Mouse (Mus musculus) spleen, postnatal 4 days (tissue): Measurements from ENCODE around the gene Gm28230.
A peak's percentile ranks its signal among the peaks of the same experiment; 100 is the strongest.

Experiments
- DNase-seq, 2 experiments: peaks; one replicate each; pipeline ENCODE4 v3.0.0; 2022; ENCODE audit warnings: low spot score in 2 of 2

Gene Gm28230

DNA sequence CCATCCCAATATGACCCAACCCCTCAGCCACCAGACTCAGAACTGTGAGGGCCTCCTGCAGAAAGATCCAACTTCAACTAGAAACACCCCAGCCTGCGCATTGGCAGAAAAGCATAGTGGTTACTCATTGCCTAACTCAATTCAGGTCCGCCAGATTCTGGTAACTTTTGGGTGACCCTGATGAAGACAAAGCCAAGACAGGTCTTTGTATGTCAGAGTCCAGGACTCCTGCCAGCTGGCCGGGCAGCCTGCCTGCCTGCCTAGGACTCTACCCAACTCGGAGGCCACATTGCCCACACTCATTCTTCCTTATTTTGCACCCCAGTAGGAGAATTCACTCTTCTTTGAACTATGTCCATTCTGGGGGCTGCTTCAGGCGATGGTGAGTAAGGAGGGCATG, at the start of gene Gm28230:
Gm28230 (plus strand) TSS at position 178 of the 400 bp plus-strand sequence.
- DNase-seq: no peak

GRCm38 (mm10) chr2:74677106-74677505, 49.4 kb upstream of the Gm28230 start:
- no peak for DNase-seq

DNA sequence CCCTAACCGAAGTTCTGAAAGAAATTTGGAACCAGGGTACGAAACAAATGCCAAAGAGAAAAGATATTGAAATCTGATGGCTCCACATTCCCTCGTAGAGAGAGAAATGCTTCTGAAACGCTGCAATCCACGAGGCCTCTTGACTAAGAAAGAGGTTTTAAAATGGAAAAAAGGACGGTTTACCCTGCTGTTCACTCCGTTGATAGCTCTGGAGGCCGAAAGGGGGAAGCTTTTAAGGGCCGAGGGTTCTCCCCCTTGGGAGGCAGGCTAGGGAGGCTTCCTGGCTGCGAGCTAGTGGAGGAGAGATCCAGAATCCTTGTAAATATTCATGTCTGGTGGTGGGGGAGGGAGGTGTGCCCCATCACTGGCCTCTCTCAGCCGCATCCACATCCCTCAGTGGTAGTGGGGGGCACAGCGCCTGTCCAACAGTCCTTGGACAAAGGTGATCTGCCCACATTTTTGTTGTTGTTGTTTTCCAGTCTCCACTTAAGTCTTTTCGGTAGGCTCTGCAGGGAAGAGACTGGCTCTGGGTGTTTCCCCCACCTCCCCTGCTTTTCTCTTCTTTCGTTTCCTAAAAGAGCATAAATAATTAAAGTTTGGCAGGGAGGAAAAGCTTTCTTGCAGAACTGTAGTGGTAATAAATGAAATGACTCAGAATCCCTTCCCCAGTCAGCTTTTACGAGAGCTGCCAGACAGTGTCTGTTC, 47.5 kb upstream of the Gm28230 start, which contains the start of gene Hoxd11:
Hoxd11 (plus strand) TSS at position 667 of the 705 bp plus-strand sequence.
- DNase-seq: peak in 1 of 2 experiments; percentile 56

DNA sequence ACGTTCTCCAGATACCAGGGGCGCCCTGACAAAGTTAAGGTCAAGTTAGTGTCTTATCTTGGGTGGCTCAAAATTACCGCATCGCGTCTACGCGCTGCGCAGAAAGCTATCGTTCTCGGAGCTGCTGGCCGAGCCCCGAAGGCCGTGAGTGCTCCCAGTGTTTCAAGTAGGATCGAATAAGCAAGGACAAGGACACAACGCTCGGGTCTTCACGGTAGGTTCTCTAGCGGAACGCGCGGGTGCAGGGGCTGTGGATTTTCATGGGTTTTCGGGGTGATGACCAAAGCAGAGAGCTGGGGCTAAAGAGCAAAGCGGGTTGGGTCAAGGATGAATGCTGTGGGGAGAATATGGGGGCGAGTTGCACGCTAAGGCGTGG, 46.9 kb upstream of the Gm28230 start:
- peak in 1 of 2 experiments; percentile 51 for DNase-seq

DNA sequence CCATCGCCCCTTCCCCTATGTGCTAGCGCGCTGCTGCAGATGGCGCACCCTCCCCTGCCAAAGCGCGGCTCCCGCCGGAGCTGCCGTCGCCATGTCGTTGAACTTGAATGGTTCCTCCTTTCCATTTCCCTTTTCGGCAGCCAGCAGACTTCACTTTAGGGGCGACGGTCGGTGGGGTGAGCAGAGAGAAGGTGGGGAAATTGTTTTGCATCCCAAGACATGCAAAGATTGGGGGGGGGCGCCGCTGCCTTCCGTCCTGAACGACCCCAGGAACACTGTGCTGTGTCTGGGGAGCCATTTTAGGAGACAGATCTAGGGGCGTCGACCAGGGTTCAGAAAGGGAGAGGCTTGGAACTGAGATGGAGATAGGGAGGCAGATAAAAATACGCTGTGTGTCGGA, 46.5 kb upstream of the Gm28230 start:
- peak in 1 of 2 experiments; percentile 58 for DNase-seq

DNA sequence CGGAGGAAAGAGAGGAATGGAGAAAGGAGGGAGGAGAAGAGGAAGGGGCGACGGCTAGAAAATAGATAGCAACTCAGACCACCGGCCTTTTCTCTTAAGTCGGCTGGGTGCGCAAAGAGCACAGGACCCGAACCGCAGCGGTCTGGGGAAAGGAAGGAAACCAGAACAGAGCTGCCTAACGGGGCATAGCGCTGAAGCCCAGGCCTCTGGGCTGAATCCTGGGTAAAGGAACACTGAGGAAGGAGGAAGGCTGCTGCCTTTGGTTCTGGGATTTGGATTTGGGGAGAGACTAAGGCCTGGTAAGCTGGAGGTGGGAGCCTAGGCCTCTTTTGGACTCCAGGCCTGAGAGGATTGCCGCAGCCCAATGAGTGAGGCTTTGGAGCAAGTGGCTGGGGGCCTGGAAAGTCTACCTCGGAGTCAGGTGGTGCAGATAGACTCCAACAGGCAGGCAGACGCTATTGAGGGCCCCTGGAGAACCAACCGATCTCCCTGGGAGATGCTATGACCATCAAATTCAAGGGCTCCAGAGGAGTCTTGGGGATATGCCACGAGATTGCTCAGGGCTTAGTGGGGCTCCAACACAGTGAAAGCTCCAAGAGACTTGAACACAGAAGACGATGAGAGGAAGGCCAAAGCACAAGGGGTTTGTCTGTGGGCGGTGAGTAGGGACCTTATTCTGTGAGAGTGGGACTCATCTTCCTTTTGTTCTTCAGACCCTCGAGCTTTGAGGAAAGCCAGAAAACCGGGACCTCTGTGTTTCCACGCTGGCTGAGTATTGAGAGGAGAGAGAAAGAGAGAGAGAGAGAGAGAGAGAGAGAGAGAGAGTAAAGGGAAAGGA, 45.7 kb upstream of the Gm28230 start:
- peak in 1 of 2 experiments; percentile 58 for DNase-seq

- peak in 1 of 2 experiments; percentile 60 for DNase-seq
These were observed 44.7 kb upstream of the Gm28230 start for GRCm38 (mm10) chr2:74681594-74682531.

- DNase-seq: peak in 1 of 2 experiments; percentile 58
These were observed 43.7 kb upstream of the Gm28230 start for GRCm38 (mm10) chr2:74682796-74683195.

DNA sequence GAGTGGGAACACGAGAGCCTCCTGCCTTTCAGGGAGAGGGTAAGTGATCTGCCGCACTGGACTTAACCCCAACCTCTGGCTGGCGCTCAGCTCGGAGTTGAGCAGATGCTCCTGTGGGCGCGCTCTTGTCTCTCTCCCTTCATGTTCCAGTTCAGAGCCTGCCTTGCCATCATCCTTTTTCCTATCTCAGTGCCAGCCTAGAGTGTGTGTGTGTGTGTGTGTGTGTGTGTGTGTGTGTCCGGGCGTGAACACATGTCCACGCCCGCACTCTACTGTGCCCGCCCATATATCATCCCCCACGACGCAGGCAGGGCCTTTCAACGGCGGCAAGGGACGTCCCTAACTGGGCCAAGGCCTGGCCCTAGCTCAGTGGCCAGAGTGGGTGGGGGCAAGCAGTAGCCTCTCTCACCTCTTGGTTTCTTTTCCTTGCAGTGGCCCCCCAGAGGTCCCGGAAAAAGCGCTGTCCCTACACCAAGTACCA, 43.0 kb upstream of the Gm28230 start:
- DNase-seq: peak in 1 of 2 experiments; percentile 57

DNA sequence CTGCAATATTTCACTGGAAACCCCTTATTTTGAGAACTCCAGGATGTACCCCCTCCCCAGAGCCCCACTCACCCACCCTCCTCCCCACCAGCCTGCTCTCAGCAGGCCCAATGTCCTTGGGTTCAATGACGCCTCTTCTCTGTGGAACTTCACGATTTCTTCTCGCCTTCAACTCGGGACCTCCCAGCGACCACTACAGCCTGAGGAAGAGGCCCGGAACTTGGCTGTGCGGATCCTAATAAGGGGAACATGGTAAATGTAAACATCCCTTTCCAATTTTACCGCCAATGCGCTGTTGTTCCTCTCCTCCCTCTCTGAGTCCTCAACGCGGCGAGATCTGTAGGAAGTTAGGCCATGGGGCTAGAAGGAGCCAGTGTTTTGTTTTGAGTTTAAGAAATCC, 42.4 kb upstream of the Gm28230 start:
- no peak for DNase-seq

DNA sequence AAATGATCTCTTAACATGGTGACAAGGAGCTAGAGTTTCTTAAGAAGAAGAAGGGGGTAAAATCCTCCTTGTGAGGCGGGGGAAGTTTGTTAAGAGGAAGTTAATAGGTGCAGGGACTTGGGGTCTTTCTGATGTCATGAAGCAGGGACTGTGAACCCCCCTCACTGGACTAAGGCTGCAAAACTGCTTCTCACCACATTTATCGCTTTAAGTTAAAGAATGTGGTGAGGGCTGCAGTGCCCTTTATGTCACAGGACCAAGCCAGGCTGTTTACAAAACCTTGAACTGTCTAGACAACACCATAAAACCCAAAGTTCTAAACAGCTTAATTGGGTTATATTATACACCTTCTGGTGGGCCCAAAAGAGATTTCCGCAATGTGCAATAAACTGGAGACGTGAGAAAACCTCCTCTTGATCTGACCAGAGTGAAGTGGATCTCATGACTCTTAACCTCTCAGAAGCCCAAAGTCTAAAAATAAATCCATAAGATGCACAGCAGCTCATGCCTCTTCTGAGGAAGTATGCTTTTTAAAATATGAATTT, 41.4 kb upstream of the Gm28230 start:
- DNase-seq: no peak

- DNase-seq: peak in 1 of 2 experiments; percentile 62
These were observed 40.1 kb upstream of the Gm28230 start for GRCm38 (mm10) chr2:74686301-74686987.

GRCm38 (mm10) chr2:74686988-74687697, 39.4 kb upstream of the Gm28230 start:
- DNase-seq: peak in 1 of 2 experiments; percentile 44

DNA sequence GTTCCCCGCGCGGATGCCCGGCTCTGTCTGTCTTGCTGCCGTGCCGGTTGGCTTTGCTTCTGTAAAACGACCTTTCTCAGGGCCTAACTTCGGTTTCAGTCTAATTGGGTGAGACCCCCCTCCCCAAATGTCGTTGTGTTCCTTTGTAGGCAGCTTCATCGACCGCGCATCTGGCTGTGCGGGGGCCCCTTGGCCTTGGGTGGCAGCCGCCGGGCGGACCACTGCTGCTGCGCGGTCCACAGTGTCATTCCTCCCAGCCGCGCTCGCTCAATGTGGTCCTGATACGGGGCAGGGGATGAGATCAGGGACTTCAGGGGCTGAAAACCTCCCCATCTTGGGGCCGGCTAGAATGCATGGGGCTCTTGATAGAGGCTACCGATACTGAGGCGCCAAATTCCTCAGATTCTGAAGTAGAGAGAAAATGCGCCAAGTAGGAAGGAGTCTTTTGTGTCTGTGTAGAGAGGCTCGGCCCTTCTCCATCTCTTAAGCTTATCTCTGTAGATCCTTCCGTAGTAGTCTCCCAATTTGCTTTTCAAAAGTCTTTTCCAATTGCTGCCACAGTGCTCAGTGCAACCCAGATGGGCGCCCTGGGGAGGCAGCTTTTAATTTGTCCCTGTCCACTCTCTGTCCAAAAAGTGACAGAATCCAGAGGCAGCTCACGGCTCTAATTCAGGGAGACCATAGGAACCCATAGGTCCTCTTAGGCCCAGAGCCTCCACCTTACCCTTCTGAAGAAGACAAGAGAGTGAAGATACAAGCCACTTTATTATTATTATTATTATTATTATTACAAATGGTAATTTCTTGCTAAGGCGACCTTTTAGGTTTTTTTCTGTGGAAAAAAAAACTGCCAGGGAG, 38.6 kb upstream of the Gm28230 start:
- peak in 1 of 2 experiments; percentile 61 for DNase-seq

- DNase-seq: no peak
These were observed 37.5 kb upstream of the Gm28230 start for GRCm38 (mm10) chr2:74688795-74689573.

DNA sequence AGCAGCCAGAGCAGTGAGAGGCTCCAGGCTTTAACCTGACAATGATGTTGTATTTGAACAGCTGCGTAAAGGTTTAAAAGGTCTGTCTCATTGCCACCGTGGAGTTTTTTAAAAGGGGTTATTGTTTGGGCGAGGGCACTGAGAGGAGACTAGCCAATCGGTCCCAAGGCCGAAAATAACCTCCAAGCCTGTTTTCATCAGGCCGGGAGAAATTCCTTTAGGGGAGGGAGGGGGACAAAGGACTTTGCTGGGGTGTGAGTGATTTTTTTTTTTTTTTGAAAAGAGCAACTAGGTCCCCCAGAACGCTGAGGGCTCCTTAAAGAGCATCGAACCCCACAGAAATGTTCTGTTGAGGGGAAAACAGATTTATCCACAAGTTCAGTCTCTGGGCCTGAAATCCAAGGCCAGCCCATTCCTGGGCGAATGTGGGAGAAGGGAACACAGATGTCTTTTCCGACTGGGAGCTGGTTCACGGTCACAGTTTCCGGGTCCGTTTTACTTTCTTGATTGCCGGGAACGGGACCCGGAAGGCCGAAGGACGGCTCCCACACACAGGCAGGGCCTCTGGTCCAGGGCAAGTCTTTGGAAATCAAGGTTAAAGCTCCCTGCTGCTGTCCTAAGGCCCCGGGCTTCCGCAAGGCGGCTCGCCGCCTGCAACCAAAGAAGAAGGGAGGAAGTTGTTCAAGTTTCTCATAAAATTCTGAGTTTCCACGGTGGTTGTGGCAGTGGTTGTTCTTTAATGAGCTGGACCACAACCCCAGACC, 36.8 kb upstream of the Gm28230 start:
- no peak for DNase-seq

GRCm38 (mm10) chr2:74690338-74690716, 36.2 kb upstream of the Gm28230 start:
- DNase-seq: no peak
